8 mouse cellular contexts compared by ENCODE assay signal in the genomic region with DNA sequence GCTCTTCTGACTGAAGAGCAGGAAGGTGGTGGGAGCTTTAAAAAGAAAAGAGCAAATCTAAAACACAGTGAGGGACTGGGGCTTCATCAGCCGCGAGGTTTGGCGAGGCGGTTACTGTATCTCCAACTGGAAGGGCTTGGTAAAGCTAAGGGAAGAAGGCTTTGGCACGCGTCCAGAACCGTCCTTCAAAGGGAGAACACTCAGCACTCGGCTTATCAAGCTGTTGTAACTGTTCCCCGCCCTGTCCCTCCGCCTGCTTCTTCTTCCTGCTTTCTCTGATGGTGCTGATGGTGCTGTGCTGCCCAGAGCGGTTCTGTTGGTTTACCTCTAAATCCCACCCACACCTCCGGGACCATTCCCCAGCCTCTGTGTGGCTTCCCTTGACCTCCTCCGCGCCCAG.
DNase-seq lines count a peak whose midpoint lies in the region.

No protein-coding gene starts in this region.

- peak; percentile 12 for DNase-seq in embryo, embryonic 10 days (ENCODE audit: low spot score)
- DNase-seq in embryo, embryonic 11 days: no peak
- DNase-seq in urinary bladder, postnatal 14 days (ENCODE audit: low spot score): peak; percentile 83
- DNase-seq in urinary bladder, adult 2 months (ENCODE audit: low spot score): no peak
- peak; percentile 80 to 81 for DNase-seq in heart, postnatal 14 days
- DNase-seq in left cerebral cortex, postnatal 4 days: peak; percentile 46
- DNase-seq in ovary, postnatal 36 days (ENCODE audit: low spot score): peak; percentile 80
- no peak for DNase-seq in embryo, embryonic 9.5 days (ENCODE audit: extremely low spot score)

- intact Hi-C loops in heart, postnatal 14 days (cut with DNase I): loop anchor here (5.0 to 10.0 kb wide), 2 partner anchors 94 to 136 kb away; partner anchors contain the start of gene Lrp6
- intact Hi-C loops in left cerebral cortex, postnatal 4 days (cut with DNase I): loop anchor here (10.0 kb wide), 1 partner anchor 94 kb away; the partner anchor contains the start of gene Lrp6

Comparison
In these comparisons a context has a peak if more than half of its experiments do, and no peak if none do; other contexts are left out.
1. DNase-seq: peak in embryo, embryonic 10 days (single experiment), urinary bladder, postnatal 14 days (single experiment), heart, postnatal 14 days (2 of 2), left cerebral cortex, postnatal 4 days (single experiment) and ovary, postnatal 36 days (single experiment); none in embryo, embryonic 11 days (single experiment), urinary bladder, adult 2 months (single experiment) and embryo, embryonic 9.5 days (single experiment).